ENCODE assay signal across 10 mouse cellular contexts in genomic region chr10:112882789-112883687, GRCm38 (mm10). TPM values are rescaled to one million over a fixed set of nuclear protein-coding genes. Genes with fewer than 3 reads are reported as not detected.
DNase-seq lines count a peak whose midpoint lies in the region; ATAC-seq lines count a peak whose summit lies in the region.
"Had no signal": no experiment of that assay in that cellular context is flagged by ENCODE, and none has a peak within 500 bp of the region (broad histone marks: within the 10 kb centered on the region; RNA-seq: fewer than 3 reads in every experiment).

No protein-coding gene starts in this region.

- H3K4me2 ChIP-seq in hindbrain, embryonic 16.5 days (ENCODE audit: low read length): no peak overlapping the region; the same call in 1 of the 2 replicates
- no peak overlapping the region for H3K4me2 ChIP-seq in intestine, embryonic 15.5 days (replicated peaks)

- no peak; the same call in 1 of the 2 replicates for ATAC-seq in hindbrain, embryonic 16.5 days
- peak; percentile 88 for ATAC-seq in intestine, embryonic 15.5 days

- H3K27ac ChIP-seq in hindbrain, embryonic 10.5 days: no peak overlapping the region
- no peak overlapping the region for H3K27ac ChIP-seq in hindbrain, embryonic 16.5 days (ENCODE audit: low read depth, low read length)
- H3K27ac ChIP-seq in intestine, embryonic 15.5 days: no peak overlapping the region
- H3K27ac ChIP-seq: forebrain, embryonic 10.5 days; left cerebral cortex, adult 2 months had no signal

- no peaks in the 10 kb centered on the region; the same call in 1 of the 2 replicates for H3K4me1 ChIP-seq in hindbrain, embryonic 10.5 days (replicated peaks)
- H3K4me1 ChIP-seq in hindbrain, embryonic 16.5 days (ENCODE audit: control insufficient read depth, insufficient read depth, low read depth, low read length): no peaks in the 10 kb centered on the region
- no peaks in the 10 kb centered on the region for H3K4me1 ChIP-seq in intestine, embryonic 15.5 days (replicated peaks)

- intact Hi-C loops in heart, postnatal 14 days (cut with DNase I): no loop called here

- H3K9ac ChIP-seq in hindbrain, embryonic 16.5 days (ENCODE audit: low read depth, low read length): no peak overlapping the region
- H3K9ac ChIP-seq in intestine, embryonic 15.5 days: no peak overlapping the region

- WGBS in hindbrain, embryonic 10.5 days: 55% methylated on average over 6 of the region's 6 CpGs
- 33% methylated on average over 6 of the region's 6 CpGs for WGBS in hindbrain, embryonic 16.5 days
- 11% methylated on average over 6 of the region's 6 CpGs for WGBS in intestine, embryonic 15.5 days

- DNase-seq in hindbrain, embryonic 10.5 days (ENCODE audit: low spot score): peak; percentile 12
- DNase-seq in Muller cell, postnatal 12 days (ENCODE audit: inconsistent ontology term): peak; percentile 81
- DNase-seq in mesoderm, embryonic 11.5 days (ENCODE audit: low read depth, low spot score): peak; percentile 10
- no peak for DNase-seq in heart, postnatal 14 days
- no peak for DNase-seq in thymus, postnatal 0 days (ENCODE audit: low spot score)
- no peak for DNase-seq in embryo, embryonic 9.5 days (ENCODE audit: extremely low spot score)

- H3K4me3 ChIP-seq in hindbrain, embryonic 10.5 days: no peak overlapping the region
- H3K4me3 ChIP-seq in hindbrain, embryonic 16.5 days (ENCODE audit: low read length): no peak overlapping the region
- no peak overlapping the region for H3K4me3 ChIP-seq in intestine, embryonic 15.5 days (replicated peaks)
- H3K4me3 ChIP-seq: forebrain, embryonic 10.5 days; left cerebral cortex, adult 2 months had no signal

- no peaks in the 10 kb centered on the region for H3K9me3 ChIP-seq in hindbrain, embryonic 10.5 days
- H3K9me3 ChIP-seq in hindbrain, embryonic 16.5 days (ENCODE audit: control insufficient read depth, low read length): no peaks in the 10 kb centered on the region
- no peaks in the 10 kb centered on the region for H3K9me3 ChIP-seq in intestine, embryonic 15.5 days
- H3K9me3 ChIP-seq: forebrain, embryonic 10.5 days had no signal

- no peaks in the 10 kb centered on the region for H3K36me3 ChIP-seq in hindbrain, embryonic 10.5 days
- H3K36me3 ChIP-seq in hindbrain, embryonic 16.5 days (ENCODE audit: control insufficient read depth, insufficient read depth, low read length): no peaks in the 10 kb centered on the region
- H3K36me3 ChIP-seq in intestine, embryonic 15.5 days: no peaks in the 10 kb centered on the region
- H3K36me3 ChIP-seq: forebrain, embryonic 10.5 days had no signal

- H3K27me3 ChIP-seq in hindbrain, embryonic 10.5 days (ENCODE audit: insufficient read depth, poor library complexity, severe bottlenecking): no peaks in the 10 kb centered on the region
- no peaks in the 10 kb centered on the region for H3K27me3 ChIP-seq in hindbrain, embryonic 16.5 days (replicated peaks; ENCODE audit: control insufficient read depth, insufficient read depth, low read length)
- no peaks in the 10 kb centered on the region for H3K27me3 ChIP-seq in intestine, embryonic 15.5 days (replicated peaks)

RNA-seq across cellular contexts. Expression of gene Atxn7l3b, which starts 45.8 kb away (rescaled TPM):
- 196 and 210 TPM in 2 replicates for polyA plus RNA-seq in hindbrain, embryonic 10.5 days (2016; fragmentation: Nextera tagmentation; extraction: Ambion mirVana)
- 351 and 357 TPM in 2 replicates for polyA plus RNA-seq in hindbrain, embryonic 16.5 days (2015; fragmentation: Nextera tagmentation; extraction: Ambion mirVana)
- polyA plus RNA-seq in intestine, embryonic 15.5 days (2015; fragmentation: Nextera tagmentation; extraction: Ambion mirVana): 159 and 211 TPM in 2 replicates
- 10 to 100 TPM; 42.3 to 43.8 TPM for total RNA-seq in heart, postnatal 14 days (2021)
- 152 and 164 TPM in 2 replicates for polyA plus RNA-seq in thymus, postnatal 0 days (2015; fragmentation: Nextera tagmentation; extraction: Ambion mirVana)

Comparison
In these comparisons a context has a peak if more than half of its experiments do, and no peak if none do; other contexts are left out.
1. DNase-seq: peak in hindbrain, embryonic 10.5 days (single experiment), Muller cell, postnatal 12 days (single experiment) and mesoderm, embryonic 11.5 days (single experiment); none in heart, postnatal 14 days (0 of 2), thymus, postnatal 0 days (single experiment) and embryo, embryonic 9.5 days (single experiment).